Mouse (Mus musculus) stomach, embryonic 15.5 days (tissue): ENCODE measurements around the gene Polk. TPM values are rescaled to one million over a fixed set of nuclear protein-coding genes. Genes with fewer than 3 reads are reported as not detected.

ENCODE experiments used
- ATAC-seq: fragments of 200-750 bp; cut with Nextera tagmentation; 2 replicates; pipeline ENCODE4 v1.8.0; 2017; ENCODE audit warnings: low read depth, moderate number of reproducible peaks, moderate TSS enrichment; ENCODE audit not compliant: insufficient read depth, low FRiP score
- H3K27ac ChIP-seq: fragments of 300-500 bp; sonication (generic); 2 replicates; pipeline ENCODE4 v1.5.1; 2015; ENCODE audit warnings: mild to moderate bottlenecking, inconsistent platforms
- H3K27me3 ChIP-seq: fragments of 300-500 bp; sonication (generic); replicated peaks from 2 replicates; pipeline ENCODE4 v1.6.1; 2015; ENCODE audit warnings: inconsistent platforms
- H3K36me3 ChIP-seq: fragments of 300-500 bp; sonication (generic); 2 replicates; pipeline ENCODE4 v1.6.1; 2015; ENCODE audit warnings: inconsistent platforms
- H3K4me1 ChIP-seq: fragments of 300-500 bp; sonication (generic); 2 replicates; pipeline ENCODE4 v1.6.1; 2015; ENCODE audit warnings: inconsistent platforms
- H3K4me2 ChIP-seq: fragments of 300-500 bp; sonication (generic); 2 replicates; pipeline ENCODE4 v1.6.1; 2015; ENCODE audit warnings: mild to moderate bottlenecking, inconsistent platforms
- H3K4me3 ChIP-seq: fragments of 300-500 bp; sonication (generic); replicated peaks from 2 replicates; pipeline ENCODE4 v1.5.1; 2015; ENCODE audit warnings: inconsistent platforms
- H3K9ac ChIP-seq: fragments of 300-500 bp; sonication (generic); 2 replicates; pipeline ENCODE4 v1.6.1; 2015; ENCODE audit warnings: inconsistent platforms
- H3K9me3 ChIP-seq: fragments of 300-500 bp; sonication (generic); 2 replicates; pipeline ENCODE4 v1.6.1; 2016; ENCODE audit warnings: inconsistent platforms
- WGBS: fragments of 180-500 bp; shearing (Covaris S2); methylation state at CpG from one replicate; pipeline ENCODE4 v1.1.7; 2015; 5-methylcytosine and 5-hydroxymethylcytosine counted together
- polyA plus RNA-seq: library from polyadenylated mRNA; unstranded; fragments of >200 nt; fragmentation: Nextera tagmentation; extraction: Ambion mirVana; gene quantifications from 2 replicates; pipeline ENCODE4 v1.2.1, GENCODE M21; 2015

Gene Polk
- polyA plus RNA-seq, 1 experiment from 2014 or later, result 10.1 TPM

DNA sequence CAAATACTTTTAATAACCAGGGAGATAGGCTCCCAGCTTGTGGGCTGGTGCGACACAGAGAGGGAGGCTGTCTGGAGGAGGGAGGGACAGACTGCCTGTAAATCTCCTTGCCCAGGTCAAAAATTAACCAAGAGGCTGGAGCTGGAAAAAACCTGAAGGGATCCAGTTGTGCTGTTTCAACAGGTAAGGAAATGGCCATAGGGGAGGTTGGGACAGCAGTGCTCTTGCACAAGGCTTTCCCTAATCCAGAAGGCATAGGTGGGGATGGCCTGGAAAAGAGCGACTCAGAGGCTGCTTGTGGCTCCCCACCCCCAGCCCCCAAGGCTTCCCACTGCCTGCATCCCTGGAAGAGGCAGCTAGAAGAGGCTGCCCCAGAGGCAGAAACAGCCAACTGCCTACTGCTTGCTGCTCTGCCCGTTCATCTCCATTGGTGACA lies 110.0 kb downstream of the Polk start:
- H3K9me3 ChIP-seq, result no peaks in the 10 kb centered on the region
- peaks cover 15% of the 10 kb centered on the region; the same call in 1 of the 2 replicates for H3K4me1 ChIP-seq
- H3K9ac ChIP-seq, result no peak overlapping the region
- H3K4me2 ChIP-seq, result no peak overlapping the region
- no peaks in the 10 kb centered on the region for H3K36me3 ChIP-seq
- H3K27me3 ChIP-seq, result no peaks in the 10 kb centered on the region
- peak; percentile 32; the same call in 1 of the 2 replicates for ATAC-seq
- no peak overlapping the region for H3K4me3 ChIP-seq
- peak overlapping the region; percentile 78 for H3K27ac ChIP-seq
- WGBS, result 50% methylated on average over 3 of the region's 3 CpGs

DNA sequence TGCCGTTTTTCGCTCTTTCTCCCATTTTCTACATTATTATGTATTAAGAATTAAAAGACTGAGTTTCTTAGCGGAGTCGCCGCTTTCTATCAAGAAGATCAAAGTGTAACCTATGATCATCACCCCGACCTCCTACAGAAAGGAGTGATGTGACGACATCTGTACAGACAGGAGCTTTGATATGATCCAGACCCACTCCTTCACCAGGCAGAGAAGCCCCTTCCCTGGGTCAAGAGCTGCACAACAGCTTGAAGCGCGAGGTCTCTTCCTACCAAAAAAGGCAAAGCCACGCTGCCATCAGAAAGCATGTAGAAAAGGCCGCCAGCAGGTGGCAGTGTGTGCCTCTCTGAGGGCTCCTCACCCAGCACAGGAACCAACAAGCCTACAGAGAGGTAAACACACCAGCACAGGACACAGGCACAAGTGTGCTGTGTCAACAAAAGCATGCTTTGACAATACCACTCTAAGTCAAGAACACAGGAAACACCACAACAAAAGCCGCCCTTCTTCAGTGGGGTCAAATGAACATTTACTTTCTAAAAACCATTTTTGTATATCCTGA lies 110.7 kb downstream of the Polk start:
- Histone ChIP-seq H3K36me3 (no peaks in the 10 kb centered on the region), H3K4me3 (no peak overlapping the region), H3K4me2 (no peak overlapping the region), H3K27ac (0 out of 2 replicates have a peak overlapping the region, but pooled peaks have one; percentile 78), H3K4me1 (peaks cover 15% of the 10 kb centered on the region; the same call in 1 of the 2 replicates), H3K27me3 (no peaks in the 10 kb centered on the region), H3K9ac (no peak overlapping the region), H3K9me3 (no peaks in the 10 kb centered on the region)
- peak; percentile 73 for ATAC-seq
- 32% methylated on average over 12 of the region's 12 CpGs for WGBS

Other genes with a start within 250 kb of the Polk start
- 11.7 and 12.2 TPM in 2 replicates for gene Poc5, start 154.3 kb downstream of the Polk start, polyA plus RNA-seq
- 0.50 and 0.59 TPM in 2 replicates for gene Ankdd1b, start 71.4 kb downstream of the Polk start, polyA plus RNA-seq
- gene Gm17622, start 51.8 kb downstream of the Polk start, polyA plus RNA-seq, result not detected in 2 replicates
- gene Col4a3bp, start within 50 bp of the Polk start, polyA plus RNA-seq, result 12.6 and 13.8 TPM in 2 replicates
- 73.7 and 74.0 TPM in 2 replicates for gene Hmgcr, start 128.4 kb upstream of the Polk start, polyA plus RNA-seq
- gene Ankrd31, start 205.7 kb upstream of the Polk start, polyA plus RNA-seq, result not detected in 2 replicates